Mouse (Mus musculus) neural tube, embryonic 11.5 days (tissue): ENCODE measurements around the gene Yod1. TPM values are rescaled to one million over a fixed set of nuclear protein-coding genes. Genes with fewer than 3 reads are reported as not detected.

Experiments
- ATAC-seq: fragments of 200-750 bp; cut with Nextera tagmentation; 2 replicates; pipeline ENCODE4 v1.8.0; 2017; ENCODE audit warnings: moderate number of reproducible peaks, mild to moderate bottlenecking, moderate TSS enrichment, moderate library complexity; ENCODE audit not compliant: insufficient read depth, low FRiP score, low TSS enrichment
- DNase-seq: peaks from one replicate; pipeline ENCODE4 v3.0.0-alpha.2; 2015; ENCODE audit warnings: low spot score
- H3K27ac ChIP-seq: fragments of 300-500 bp; sonication (generic); 2 replicates; pipeline ENCODE4 v1.5.1; 2014; ENCODE audit warnings: low read depth, mild to moderate bottlenecking, low read length
- H3K27me3 ChIP-seq: fragments of 300-500 bp; sonication (generic); 2 replicates; pipeline ENCODE4 v1.6.1; 2014; ENCODE audit warnings: mild to moderate bottlenecking, low read length, mixed read lengths; ENCODE audit not compliant: control insufficient read depth, insufficient read depth
- H3K36me3 ChIP-seq: fragments of 300-500 bp; sonication (generic); 2 replicates; pipeline ENCODE4 v1.6.1; 2014; ENCODE audit warnings: mild to moderate bottlenecking, low read length, moderate library complexity, mixed read lengths; ENCODE audit not compliant: control insufficient read depth, insufficient read depth
- H3K4me1 ChIP-seq: fragments of 300-500 bp; sonication (generic); 2 replicates; pipeline ENCODE4 v1.6.1; 2014; ENCODE audit warnings: low read length, mixed read lengths; ENCODE audit not compliant: control insufficient read depth, insufficient read depth
- H3K4me2 ChIP-seq: fragments of 300-500 bp; sonication (generic); 2 replicates; pipeline ENCODE4 v1.6.1; 2014; ENCODE audit warnings: low read depth, mild to moderate bottlenecking, moderate library complexity
- H3K4me3 ChIP-seq: fragments of 300-500 bp; sonication (generic); 2 replicates; pipeline ENCODE4 v1.5.1; 2014; ENCODE audit warnings: low read depth, low read length
- H3K9ac ChIP-seq: fragments of 300-500 bp; sonication (generic); 2 replicates; pipeline ENCODE4 v1.6.1; 2014; ENCODE audit warnings: mild to moderate bottlenecking, low read length
- H3K9me3 ChIP-seq: fragments of 300-500 bp; sonication (generic); 2 replicates; pipeline ENCODE4 v1.6.1; 2016; ENCODE audit warnings: low read length; ENCODE audit not compliant: control insufficient read depth
- WGBS: fragments of 180-500 bp; shearing (Covaris S2); extraction: QIAGEN DNeasy Blood & Tissue Kit; methylation state at CpG from one replicate; pipeline ENCODE4 v1.1.7; 2014; 5-methylcytosine and 5-hydroxymethylcytosine counted together
- polyA plus RNA-seq: library from polyadenylated mRNA; unstranded; fragments of >200 nt; fragmentation: Nextera tagmentation; extraction: Ambion mirVana; gene quantifications from 2 replicates; pipeline ENCODE4 v1.2.1, GENCODE M21; 2014

Gene Yod1
- polyA plus RNA-seq, 1 experiment from 2014 or later: 10.3 TPM

DNA sequence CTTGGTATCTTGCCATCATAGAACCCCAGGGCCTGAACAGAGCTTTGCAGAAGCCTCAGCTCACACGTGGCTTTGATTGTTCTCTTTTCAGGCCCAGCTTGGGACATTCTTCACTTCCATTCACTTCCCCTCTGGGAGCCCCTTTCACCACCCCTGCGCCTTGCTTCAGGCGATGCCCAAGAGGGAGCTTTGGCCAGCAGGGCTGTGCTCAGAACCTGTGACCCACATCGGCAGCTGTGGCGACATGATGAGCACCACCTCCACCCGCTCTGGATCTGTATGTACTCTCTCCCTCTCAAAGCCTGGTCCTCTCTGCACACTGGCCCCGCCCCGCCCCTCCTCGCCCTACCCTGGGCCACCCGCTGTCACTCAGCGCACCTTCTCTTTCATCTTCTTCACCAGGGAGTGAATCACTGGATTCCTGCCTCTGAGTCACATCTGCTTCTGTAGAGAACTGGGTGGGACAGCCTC lies 20.3 kb downstream of the Yod1 start:
- H3K4me3 ChIP-seq: no peak overlapping the region
- ATAC-seq: no peak
- H3K4me1 ChIP-seq: no peaks in the 10 kb centered on the region
- 27% methylated on average over 11 of the region's 11 CpGs for WGBS
- DNase-seq: no peak
- H3K36me3 ChIP-seq: no peaks in the 10 kb centered on the region
- no peaks in the 10 kb centered on the region for H3K27me3 ChIP-seq
- H3K9ac ChIP-seq: no peak overlapping the region
- H3K27ac ChIP-seq: no peak overlapping the region
- H3K9me3 ChIP-seq: no peaks in the 10 kb centered on the region
- H3K4me2 ChIP-seq: no peak overlapping the region

GRCm38 (mm10) chr1:130737916-130738315 lies 20.8 kb downstream of the Yod1 start:
- Histone ChIP-seq H3K36me3 (no peaks in the 10 kb centered on the region), H3K4me3 (no peak overlapping the region), H3K4me1 (no peaks in the 10 kb centered on the region), H3K27ac (no peak overlapping the region), H3K27me3 (no peaks in the 10 kb centered on the region), H3K9ac (no peak overlapping the region), H3K9me3 (no peaks in the 10 kb centered on the region), H3K4me2 (no peak overlapping the region)
- no peak for DNase-seq
- ATAC-seq: no peak
- WGBS: 85% methylated on average over 7 of the region's 7 CpGs

DNA sequence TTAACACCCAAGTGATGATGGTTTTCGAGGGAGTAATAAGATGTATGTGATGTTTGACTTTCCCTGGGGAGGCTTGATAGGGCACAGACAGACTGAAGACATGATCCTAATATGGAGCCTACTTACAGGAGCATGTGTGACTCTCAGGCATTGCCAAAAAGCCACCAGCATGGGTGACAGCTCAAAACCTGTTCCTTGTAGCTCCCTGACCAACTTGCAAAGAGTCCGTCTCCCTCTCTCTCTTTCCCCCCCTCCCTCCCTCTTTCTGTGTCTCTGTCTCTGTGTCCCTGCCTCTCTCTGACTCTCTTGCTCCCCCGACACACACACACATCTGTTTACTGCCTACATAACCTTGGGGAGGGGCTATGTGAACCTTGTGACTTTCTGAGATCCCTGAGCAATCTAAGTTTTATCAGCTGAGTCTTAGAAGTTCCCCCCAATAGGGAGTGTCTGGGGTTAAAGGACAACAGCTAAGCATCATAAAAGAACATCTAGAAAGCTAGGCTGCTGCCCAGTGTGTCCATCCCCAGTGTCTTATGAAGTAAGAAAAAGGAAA lies 21.5 kb downstream of the Yod1 start:
- H3K4me3 ChIP-seq: no peak overlapping the region
- no peaks in the 10 kb centered on the region for H3K9me3 ChIP-seq
- DNase-seq (no peak), ATAC-seq (no peak)
- H3K27ac ChIP-seq: no peak overlapping the region
- H3K4me1 ChIP-seq: no peaks in the 10 kb centered on the region
- no peak overlapping the region for H3K4me2 ChIP-seq
- no peaks in the 10 kb centered on the region for H3K27me3 ChIP-seq
- no peak overlapping the region for H3K9ac ChIP-seq
- H3K36me3 ChIP-seq: no peaks in the 10 kb centered on the region
- 74% methylated on average over 3 of the region's 3 CpGs for WGBS

DNA sequence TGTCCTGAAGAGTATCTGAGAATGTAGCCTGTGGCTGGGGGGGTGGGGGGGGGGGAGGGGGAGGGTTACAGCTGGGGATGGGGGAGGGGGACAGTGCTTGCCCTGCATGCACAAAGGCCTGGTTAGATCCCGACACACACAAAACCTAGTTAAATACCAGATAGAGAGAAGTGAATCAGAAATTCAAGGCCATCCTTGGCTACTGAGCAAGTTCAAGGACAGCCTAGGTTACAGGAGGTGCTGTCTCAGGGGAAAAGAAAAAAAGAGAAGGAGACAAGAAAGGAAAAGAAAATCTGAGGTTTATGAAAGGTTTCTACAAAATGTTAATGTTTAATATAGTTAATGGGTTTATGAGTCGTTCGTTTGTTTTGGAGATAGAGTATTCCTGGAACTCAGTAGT lies 22.5 kb downstream of the Yod1 start:
- DNase-seq: no peak
- no peak for ATAC-seq
- H3K36me3 ChIP-seq: no peaks in the 10 kb centered on the region
- no peaks in the 10 kb centered on the region for H3K4me1 ChIP-seq
- H3K27me3 ChIP-seq: no peaks in the 10 kb centered on the region
- no peak overlapping the region for H3K4me2 ChIP-seq
- WGBS: 82% methylated on average over 3 of the region's 3 CpGs
- H3K4me3 ChIP-seq: no peak overlapping the region
- H3K27ac ChIP-seq: no peak overlapping the region
- no peak overlapping the region for H3K9ac ChIP-seq
- no peaks in the 10 kb centered on the region for H3K9me3 ChIP-seq

GRCm38 (mm10) chr1:130740227-130740648 lies 23.1 kb downstream of the Yod1 start:
- WGBS: 79% methylated on average over 4 of the region's 4 CpGs
- no peaks in the 10 kb centered on the region for H3K36me3 ChIP-seq
- no peak for DNase-seq
- ATAC-seq: no peak
- H3K27me3 ChIP-seq: no peaks in the 10 kb centered on the region
- H3K4me3 ChIP-seq: no peak overlapping the region
- no peaks in the 10 kb centered on the region for H3K4me1 ChIP-seq
- H3K4me2 ChIP-seq: no peak overlapping the region
- no peaks in the 10 kb centered on the region for H3K9me3 ChIP-seq
- H3K27ac ChIP-seq: no peak overlapping the region
- H3K9ac ChIP-seq: no peak overlapping the region

DNA sequence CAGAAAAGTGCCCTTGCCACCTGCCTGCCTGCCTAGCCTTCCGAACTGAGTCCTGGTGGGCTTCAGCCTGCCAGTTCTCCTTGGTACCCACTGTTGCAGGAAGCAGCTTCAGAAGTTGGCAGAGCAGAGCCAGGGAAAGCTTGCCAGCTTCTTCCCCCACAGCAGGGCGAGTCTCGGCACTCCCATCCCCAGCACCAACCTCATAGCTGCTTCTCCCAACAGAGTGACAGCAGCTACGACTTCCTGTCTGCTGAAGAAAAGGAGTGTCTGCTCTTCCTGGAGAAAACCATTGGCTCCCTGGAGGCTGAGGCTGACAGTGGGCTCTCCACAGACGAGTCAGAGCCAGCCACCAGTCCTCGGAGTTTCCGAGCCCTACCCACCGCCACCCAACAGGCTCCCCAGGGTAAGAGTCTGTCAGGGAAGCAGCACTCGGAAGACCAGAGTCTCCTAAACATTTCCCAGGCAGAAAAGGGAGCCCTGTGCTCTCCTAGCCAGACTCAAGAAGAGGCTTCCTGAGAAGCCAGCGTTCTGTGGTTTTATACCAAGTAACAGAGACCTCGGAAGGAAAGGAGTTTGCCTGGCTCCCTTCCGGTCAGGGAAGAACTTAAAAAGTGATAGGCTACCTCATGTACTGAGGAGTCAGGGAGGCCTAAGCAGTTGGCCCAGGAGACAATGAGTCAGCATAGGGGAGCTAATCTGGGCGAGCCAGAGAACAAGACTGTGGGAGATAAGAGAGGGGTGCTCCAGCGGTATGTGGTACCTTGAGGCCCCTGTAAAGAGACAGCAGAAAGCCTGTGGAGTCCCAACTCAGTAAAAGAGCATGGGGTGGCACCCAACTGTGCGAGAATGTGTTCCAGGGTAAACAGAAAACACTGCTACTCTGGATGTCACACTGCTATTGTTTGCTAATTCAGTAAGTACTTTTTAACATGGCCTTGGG lies 23.9 kb downstream of the Yod1 start:
- Histone ChIP-seq H3K36me3 (no peaks in the 10 kb centered on the region), H3K4me3 (no peak overlapping the region), H3K9me3 (no peaks in the 10 kb centered on the region), H3K4me1 (no peaks in the 10 kb centered on the region), H3K9ac (no peak overlapping the region), H3K27ac (0 out of 2 replicates have a peak overlapping the region, but pooled peaks have one; percentile 14), H3K4me2 (no peak overlapping the region), H3K27me3 (no peaks in the 10 kb centered on the region)
- 64% methylated on average over 15 of the region's 15 CpGs for WGBS
- no peak for ATAC-seq
- no peak for DNase-seq

GRCm38 (mm10) chr1:130742201-130742600 lies 25.1 kb downstream of the Yod1 start:
- no peaks in the 10 kb centered on the region for H3K27me3 ChIP-seq
- ATAC-seq: no peak
- no peaks in the 10 kb centered on the region for H3K4me1 ChIP-seq
- H3K9me3 ChIP-seq: no peaks in the 10 kb centered on the region
- no peak overlapping the region for H3K27ac ChIP-seq
- 92% methylated on average over 7 of the region's 7 CpGs for WGBS
- no peaks in the 10 kb centered on the region for H3K36me3 ChIP-seq
- no peak overlapping the region for H3K9ac ChIP-seq
- no peak overlapping the region for H3K4me3 ChIP-seq
- H3K4me2 ChIP-seq: no peak overlapping the region
- no peak for DNase-seq

DNA sequence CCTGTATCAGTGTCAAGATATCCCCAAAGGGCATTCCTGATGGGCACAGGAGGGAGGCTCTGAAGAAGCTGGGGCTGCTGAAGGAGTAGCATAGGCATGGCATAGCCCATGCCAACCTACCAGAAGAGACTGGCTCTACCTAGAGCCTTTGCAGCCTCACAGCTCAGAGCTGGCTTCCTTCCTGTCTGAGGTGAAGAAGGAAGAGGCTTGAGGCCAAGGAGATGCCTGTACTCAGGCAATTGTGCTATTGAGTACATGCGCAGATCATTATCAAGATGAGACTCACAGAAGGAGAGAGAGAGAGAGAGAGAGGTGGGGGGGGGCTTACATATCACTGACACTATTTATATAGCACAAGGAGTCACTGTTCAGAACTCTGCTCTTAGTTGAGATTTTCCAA lies 26.6 kb downstream of the Yod1 start:
- DNase-seq (no peak), ATAC-seq (no peak)
- Histone ChIP-seq H3K9ac (no peak overlapping the region), H3K27me3 (no peaks in the 10 kb centered on the region), H3K4me1 (no peaks in the 10 kb centered on the region), H3K27ac (no peak overlapping the region), H3K36me3 (no peaks in the 10 kb centered on the region), H3K9me3 (no peaks in the 10 kb centered on the region), H3K4me3 (no peak overlapping the region), H3K4me2 (no peak overlapping the region)
- WGBS: 95% methylated on average over 1 of the region's 1 CpGs

DNA sequence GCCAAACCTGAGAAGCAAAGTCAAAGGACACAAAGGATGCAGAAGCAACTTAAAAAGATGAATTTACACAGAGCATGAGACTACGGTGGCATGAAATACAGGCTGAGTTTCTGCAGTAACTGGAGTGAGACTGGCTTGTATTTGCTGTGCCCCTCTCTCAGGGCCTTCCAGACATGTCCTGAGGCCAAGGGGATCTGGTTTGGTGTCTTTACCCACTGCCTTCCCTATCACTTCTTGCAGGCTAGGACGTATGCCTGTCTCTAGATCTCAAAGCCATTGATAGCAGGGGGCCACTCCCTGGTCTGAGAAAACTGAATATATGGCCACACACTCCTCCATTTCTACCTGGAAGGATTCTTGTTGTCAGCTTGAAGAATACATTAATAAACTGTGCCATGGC lies 27.1 kb downstream of the Yod1 start:
- Histone ChIP-seq H3K4me3 (no peak overlapping the region), H3K9me3 (no peaks in the 10 kb centered on the region), H3K27ac (no peak overlapping the region), H3K36me3 (no peaks in the 10 kb centered on the region), H3K27me3 (no peaks in the 10 kb centered on the region), H3K4me2 (no peak overlapping the region), H3K4me1 (no peaks in the 10 kb centered on the region), H3K9ac (no peak overlapping the region)
- ATAC-seq (no peak), DNase-seq (no peak)
- WGBS: 88% methylated on average over 2 of the region's 2 CpGs
